Mouse (Mus musculus): ENCODE measurements around the gene Pkib. TPM values are rescaled to one million over a fixed set of nuclear protein-coding genes. Genes with fewer than 3 reads are reported as not detected.
A peak's percentile ranks its signal among the peaks of the same experiment; 100 is the strongest.

The Pkib gene
- polyA plus RNA-seq, 1 experiment from 2014 or later: 1.2 TPM

DNA sequence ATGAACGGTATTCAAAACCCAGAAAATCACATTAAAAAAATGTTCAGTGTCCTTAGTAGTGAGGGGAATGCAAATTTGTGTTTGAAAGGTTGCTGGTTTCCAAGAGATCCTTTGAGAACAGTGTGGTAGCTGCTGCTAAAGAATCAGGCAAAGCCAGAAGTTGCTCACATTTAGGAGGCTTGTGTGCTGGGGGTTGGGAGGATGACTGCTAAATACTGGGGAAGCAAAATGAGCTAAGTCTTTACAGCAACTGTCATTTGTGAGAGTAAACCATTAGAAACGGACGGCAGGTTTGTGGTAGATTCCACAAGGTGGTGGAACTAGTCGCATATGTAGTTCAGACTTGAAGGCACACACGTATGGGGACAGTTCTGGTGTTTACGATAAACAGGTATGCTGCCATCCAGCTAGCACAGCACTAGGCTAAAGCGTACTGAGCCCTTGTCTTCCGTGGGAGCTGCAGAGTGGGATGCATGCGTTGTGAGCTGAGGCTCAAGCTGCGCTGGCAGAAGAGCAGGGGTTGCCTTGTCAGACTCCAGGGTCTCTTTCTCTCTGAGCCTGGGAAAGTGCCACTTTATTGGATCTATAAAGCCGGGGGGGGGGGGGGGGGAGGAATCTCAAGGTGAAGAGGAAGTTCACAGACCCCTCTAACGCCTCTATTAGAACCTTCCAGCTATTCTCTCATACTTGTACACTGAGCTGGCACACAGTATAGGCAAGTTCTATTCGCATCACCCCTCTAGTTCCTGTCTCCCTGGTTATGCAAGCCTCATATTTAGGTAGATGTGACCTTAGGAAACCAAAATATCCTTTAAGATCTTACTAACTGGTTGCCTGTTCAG lies 151.7 kb downstream of the Pkib start:
- H3K4me1 ChIP-seq (replicated peaks; ENCODE audit: control insufficient read depth, insufficient read depth, low read length): no peaks in the 10 kb centered on the region
- H3K4me3 ChIP-seq (ENCODE audit: low read depth, low read length): no peak overlapping the region
- H3K27ac ChIP-seq (ENCODE audit: low read depth, low read length): no peak overlapping the region
- no peak overlapping the region for H3K4me2 ChIP-seq
- H3K36me3 ChIP-seq (ENCODE audit: control insufficient read depth, insufficient read depth, low read length): no peaks in the 10 kb centered on the region
- DNase-seq (ENCODE audit: low spot score): no peak
- no peaks in the 10 kb centered on the region for H3K27me3 ChIP-seq (replicated peaks; ENCODE audit: control insufficient read depth, insufficient read depth, low read length)
- H3K9me3 ChIP-seq (ENCODE audit: control insufficient read depth, low read length): no peaks in the 10 kb centered on the region
- no peak for ATAC-seq (replicated peaks; ENCODE audit: low FRiP score)
- no peak overlapping the region for H3K9ac ChIP-seq (ENCODE audit: low read depth, low read length)
- 55% methylated on average over 12 of the region's 13 CpGs for WGBS

DNA sequence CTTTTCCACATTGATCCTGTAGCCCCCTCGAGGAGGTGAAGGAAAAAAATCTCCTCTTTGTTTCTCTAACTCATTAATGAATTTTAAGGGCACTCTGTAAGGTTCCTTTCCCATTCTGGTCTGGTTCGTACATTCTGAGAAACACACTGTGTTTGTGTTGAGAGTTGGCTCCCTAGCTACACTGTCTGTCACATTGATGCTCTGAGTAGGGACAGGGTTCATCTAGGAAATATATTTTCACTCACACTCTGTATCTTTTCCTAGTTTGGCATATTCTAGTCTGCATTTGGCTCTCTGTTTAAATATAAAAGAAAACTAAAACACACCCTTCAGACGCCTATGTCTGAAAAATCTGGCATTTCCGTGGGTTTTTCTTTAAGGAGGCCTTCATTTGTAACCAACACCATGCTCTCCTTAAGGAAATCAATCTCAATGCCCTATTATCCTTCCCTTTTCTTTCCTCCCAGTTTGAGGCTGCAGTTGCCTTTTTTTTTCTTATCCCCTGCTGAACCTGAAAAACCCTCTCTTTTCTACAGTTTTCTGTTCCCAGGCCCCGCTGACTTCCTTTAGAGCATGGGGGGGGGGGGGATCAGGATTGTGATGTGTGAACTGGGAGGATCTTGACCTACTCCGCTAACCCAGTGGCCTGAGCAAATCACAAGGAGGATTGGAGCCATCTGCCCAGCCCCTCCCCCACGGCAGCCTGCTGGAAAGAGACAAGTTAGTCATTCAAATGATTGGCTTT lies 152.5 kb downstream of the Pkib start:
- Histone ChIP-seq H3K9ac (ENCODE audit: low read depth, low read length) (no peak overlapping the region), H3K27ac (ENCODE audit: low read depth, low read length) (no peak overlapping the region), H3K4me1 (replicated peaks; ENCODE audit: control insufficient read depth, insufficient read depth, low read length) (no peaks in the 10 kb centered on the region), H3K4me2 (no peak overlapping the region), H3K4me3 (ENCODE audit: low read depth, low read length) (no peak overlapping the region), H3K27me3 (replicated peaks; ENCODE audit: control insufficient read depth, insufficient read depth, low read length) (no peaks in the 10 kb centered on the region), H3K36me3 (ENCODE audit: control insufficient read depth, insufficient read depth, low read length) (no peaks in the 10 kb centered on the region), H3K9me3 (ENCODE audit: control insufficient read depth, low read length) (no peaks in the 10 kb centered on the region)
- 0 out of 2 replicates have a peak, but pooled peaks have one; percentile 31 for ATAC-seq (replicated peaks; ENCODE audit: low FRiP score)
- peak; percentile 35 for DNase-seq (ENCODE audit: low spot score)
- 27% methylated on average over 7 of the region's 7 CpGs for WGBS

DNA sequence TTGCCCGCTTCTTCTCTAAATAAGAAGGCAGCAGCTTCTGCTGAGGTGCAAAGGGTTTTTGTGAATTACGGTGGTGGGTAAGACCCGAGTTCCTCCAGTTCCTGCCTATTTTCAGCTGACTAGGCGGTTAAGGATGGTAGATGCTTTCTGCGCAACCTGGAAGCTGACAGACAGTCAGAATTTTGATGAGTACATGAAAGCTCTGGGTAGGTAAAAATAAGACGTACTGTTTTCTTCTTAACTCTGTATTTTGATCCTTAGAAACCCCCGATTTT lies 153.0 kb downstream of the Pkib start, which contains the start of gene Fabp7:
Fabp7 (plus strand) TSS at position 6 of the 275 bp plus-strand sequence.
- whole genome bisulfite sequencing: 36% methylated on average over 7 of the region's 7 CpGs

DNA sequence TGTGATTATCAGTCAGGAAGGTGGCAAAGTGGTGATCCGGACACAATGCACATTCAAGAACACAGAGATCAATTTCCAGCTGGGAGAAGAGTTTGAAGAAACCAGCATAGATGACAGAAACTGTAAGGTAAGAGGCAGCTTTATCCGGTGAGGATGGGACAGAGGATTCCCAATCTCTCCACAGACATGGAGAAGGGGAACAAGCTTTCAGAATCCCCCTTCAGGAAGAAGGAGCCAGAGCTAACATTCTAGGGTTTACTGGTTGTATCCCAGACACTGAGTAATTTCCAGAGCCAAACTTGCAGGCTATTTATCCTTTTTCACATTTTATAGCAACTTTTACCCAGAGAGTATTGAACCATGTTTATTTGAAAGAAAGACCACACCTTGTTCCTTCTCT lies 153.8 kb downstream of the Pkib start:
- H3K4me3 ChIP-seq (ENCODE audit: low read depth, low read length): no peak overlapping the region
- no peak overlapping the region for H3K4me2 ChIP-seq
- H3K36me3 ChIP-seq (ENCODE audit: control insufficient read depth, insufficient read depth, low read length): no peaks in the 10 kb centered on the region
- ATAC-seq (replicated peaks; ENCODE audit: low FRiP score) (no peak), DNase-seq (ENCODE audit: low spot score) (no peak)
- no peak overlapping the region for H3K9ac ChIP-seq (ENCODE audit: low read depth, low read length)
- H3K27me3 ChIP-seq (replicated peaks; ENCODE audit: control insufficient read depth, insufficient read depth, low read length): no peaks in the 10 kb centered on the region
- H3K4me1 ChIP-seq (replicated peaks; ENCODE audit: control insufficient read depth, insufficient read depth, low read length): no peaks in the 10 kb centered on the region
- H3K27ac ChIP-seq (ENCODE audit: low read depth, low read length): no peak overlapping the region
- H3K9me3 ChIP-seq (ENCODE audit: control insufficient read depth, low read length): no peaks in the 10 kb centered on the region
- WGBS: 64% methylated on average over 2 of the region's 2 CpGs

More for the DNA sequence above, 153.0 kb downstream of the Pkib start, which contains the start of gene Fabp7:
- no peak within 1 kb of the TSS for H3K27ac ChIP-seq (ENCODE audit: low read depth, low read length)
- no peaks in the 10 kb centered on the region for H3K27me3 ChIP-seq (replicated peaks; ENCODE audit: control insufficient read depth, insufficient read depth, low read length)
- H3K4me1 ChIP-seq (replicated peaks; ENCODE audit: control insufficient read depth, insufficient read depth, low read length): no peaks in the 10 kb centered on the region
- no peak within 1 kb of the TSS for H3K4me2 ChIP-seq
- no peak within 1 kb of the TSS for H3K9ac ChIP-seq (ENCODE audit: low read depth, low read length)
- H3K36me3 ChIP-seq (ENCODE audit: control insufficient read depth, insufficient read depth, low read length): no peaks in the 10 kb centered on the region
- H3K4me3 ChIP-seq (ENCODE audit: low read depth, low read length): no peak within 1 kb of the TSS
- DNase-seq (ENCODE audit: low spot score) (no peak), ATAC-seq (replicated peaks; ENCODE audit: low FRiP score) (no peak)
- H3K9me3 ChIP-seq (ENCODE audit: control insufficient read depth, low read length): no peaks in the 10 kb centered on the region

Other genes with a start within 250 kb of the Pkib start
- 19.2 and 19.8 TPM in 2 replicates for gene Hsf2, start 145.6 kb upstream of the Pkib start, polyA plus RNA-seq (2014; fragmentation: Nextera tagmentation; extraction: Ambion mirVana)
- gene Serinc1, start 99.5 kb upstream of the Pkib start, polyA plus RNA-seq (2014; fragmentation: Nextera tagmentation; extraction: Ambion mirVana): 88.8 and 99.7 TPM in 2 replicates
- gene Fabp7, start 152.9 kb downstream of the Pkib start, polyA plus RNA-seq (2014; fragmentation: Nextera tagmentation; extraction: Ambion mirVana): 1.9 and 2.8 TPM in 2 replicates
- gene Smpdl3a, start 162.4 kb downstream of the Pkib start, polyA plus RNA-seq (2014; fragmentation: Nextera tagmentation; extraction: Ambion mirVana): 9.0 and 13.4 TPM in 2 replicates